Mouse (Mus musculus) liver, embryonic 11.5 days (tissue): ENCODE measurements at regions not wholly inside any gene's neighbourhood (a gene's known extent, or its start where the extent isn't known, plus 50 kb on each side); places are given as distances from the start of the nearest gene placed in this dataset.

Experiments
- ATAC-seq: fragments of 200-750 bp; cut with Nextera tagmentation; replicated peaks from 2 replicates; pipeline ENCODE4 v1.8.0; 2017; ENCODE audit warnings: moderate number of reproducible peaks, mild to moderate bottlenecking, moderate TSS enrichment, moderate library complexity; ENCODE audit not compliant: low FRiP score
- DNase-seq: peaks from one replicate; pipeline ENCODE4 v3.0.0-alpha.2; 2017; ENCODE audit warnings: low spot score
- H3K27ac ChIP-seq: fragments of 300-500 bp; sonication (generic); 2 replicates; pipeline ENCODE4 v1.5.1; 2014; ENCODE audit warnings: mild to moderate bottlenecking, low read depth, low read length, control low read depth
- H3K27me3 ChIP-seq: fragments of 300-500 bp; sonication (generic); replicated peaks from 2 replicates; pipeline ENCODE4 v1.6.1; 2014; ENCODE audit warnings: low read length, mixed read lengths; ENCODE audit not compliant: control insufficient read depth, insufficient read depth
- H3K36me3 ChIP-seq: fragments of 300-500 bp; sonication (generic); 2 replicates; pipeline ENCODE4 v1.6.1; 2014; ENCODE audit warnings: mild to moderate bottlenecking, low read length, moderate library complexity, mixed read lengths; ENCODE audit not compliant: control insufficient read depth, insufficient read depth
- H3K4me1 ChIP-seq: fragments of 300-500 bp; sonication (generic); replicated peaks from 2 replicates; pipeline ENCODE4 v1.6.1; 2014; ENCODE audit warnings: low read length, mixed read lengths; ENCODE audit not compliant: control insufficient read depth, insufficient read depth
- H3K4me2 ChIP-seq: fragments of 300-500 bp; sonication (generic); 2 replicates; pipeline ENCODE4 v1.6.1; 2014; ENCODE audit warnings: mild to moderate bottlenecking, control low read depth, moderate library complexity
- H3K4me3 ChIP-seq: fragments of 300-500 bp; sonication (generic); 2 replicates; pipeline ENCODE4 v1.5.1; 2014; ENCODE audit warnings: low read depth, low read length, control low read depth
- H3K9ac ChIP-seq: fragments of 300-500 bp; sonication (generic); 2 replicates; pipeline ENCODE4 v1.6.1; 2014; ENCODE audit warnings: low read depth, low read length, control low read depth
- H3K9me3 ChIP-seq: fragments of 300-500 bp; sonication (generic); 2 replicates; pipeline ENCODE4 v1.6.1; 2016; ENCODE audit warnings: low read length, inconsistent platforms, mixed read lengths; ENCODE audit not compliant: control insufficient read depth
- WGBS: fragments of 180-500 bp; shearing (Covaris S2); extraction: QIAGEN DNeasy Blood & Tissue Kit; methylation state at CpG from one replicate; pipeline ENCODE4 v1.1.7; 2014; 5-methylcytosine and 5-hydroxymethylcytosine counted together

DNA sequence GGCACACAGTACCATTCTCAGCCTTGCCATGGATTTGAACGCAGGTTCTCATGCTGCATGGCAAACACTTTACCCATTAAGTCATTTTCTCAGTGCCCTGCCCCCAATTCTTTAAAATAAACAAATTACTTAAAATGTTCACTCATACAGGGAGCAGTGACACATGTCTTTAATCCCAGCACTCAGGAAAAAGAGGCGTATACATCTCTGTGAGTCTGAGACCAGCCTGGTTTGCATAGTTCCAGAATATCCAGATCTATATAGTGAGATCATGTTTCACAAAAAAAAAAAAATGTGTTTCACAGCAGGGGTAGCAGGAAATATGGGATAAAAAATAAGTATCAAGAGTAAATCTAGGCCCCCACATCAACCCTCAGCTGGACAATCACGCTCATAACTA, 191.5 kb downstream of the Rps12 start:
- Histone ChIP-seq H3K27ac (no peak overlapping the region), H3K9ac (no peak overlapping the region), H3K4me1 (no peaks in the 10 kb centered on the region), H3K4me3 (no peak overlapping the region), H3K9me3 (no peaks in the 10 kb centered on the region), H3K27me3 (no peaks in the 10 kb centered on the region), H3K36me3 (no peaks in the 10 kb centered on the region), H3K4me2 (no peak overlapping the region)
- DNase-seq (no peak), ATAC-seq (no peak)
- WGBS, result 86% methylated on average over 3 of the region's 3 CpGs

DNA sequence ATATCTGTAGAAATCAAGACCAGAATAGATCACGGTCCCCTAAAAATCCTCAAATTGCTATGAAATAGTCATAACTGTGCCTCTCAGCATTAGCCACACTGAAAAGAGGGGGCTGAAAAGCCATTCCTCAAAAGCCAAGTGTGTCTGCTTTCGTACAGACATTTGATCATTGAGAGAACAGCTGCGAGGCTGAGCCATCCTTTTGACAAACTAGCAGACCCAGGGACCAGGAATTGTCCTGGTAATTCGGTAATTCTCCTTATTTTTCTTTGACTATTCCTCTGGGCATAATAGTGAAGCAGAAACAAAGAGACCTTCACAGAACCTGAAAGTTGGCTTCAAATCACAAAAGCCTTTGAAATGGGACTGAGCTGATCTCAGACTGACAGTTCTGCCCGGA, 206.8 kb downstream of the Rps12 start:
- no peaks in the 10 kb centered on the region for H3K4me1 ChIP-seq
- 79% methylated on average over 5 of the region's 5 CpGs for WGBS
- DNase-seq, result no peak
- no peak overlapping the region for H3K9ac ChIP-seq
- H3K4me3 ChIP-seq, result no peak overlapping the region
- no peak overlapping the region for H3K4me2 ChIP-seq
- H3K27ac ChIP-seq, result no peak overlapping the region
- ATAC-seq, result no peak
- no peaks in the 10 kb centered on the region for H3K36me3 ChIP-seq
- H3K27me3 ChIP-seq, result no peaks in the 10 kb centered on the region
- H3K9me3 ChIP-seq, result no peaks in the 10 kb centered on the region

DNA sequence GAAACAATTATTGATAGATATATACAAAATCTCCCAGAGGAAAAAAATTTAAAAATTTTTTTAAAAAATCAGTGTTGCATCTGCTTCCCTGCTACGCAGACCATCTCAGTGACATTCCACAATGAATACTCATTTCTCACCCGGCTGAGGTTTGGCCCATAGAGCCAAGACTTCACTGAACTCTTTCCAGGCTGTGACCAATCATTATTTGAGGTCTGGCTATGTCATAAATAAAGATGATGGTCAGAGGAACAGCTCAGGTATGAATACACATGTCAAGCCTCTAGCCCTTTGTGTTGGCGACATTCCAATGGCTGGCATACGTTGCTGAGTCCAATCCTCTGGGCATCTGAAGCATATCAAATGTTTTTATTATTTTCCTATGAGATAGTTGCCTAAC, 216.1 kb downstream of the Rps12 start:
- no peak for ATAC-seq
- Histone ChIP-seq H3K27me3 (no peaks in the 10 kb centered on the region), H3K4me2 (no peak overlapping the region), H3K4me1 (no peaks in the 10 kb centered on the region), H3K4me3 (no peak overlapping the region), H3K27ac (no peak overlapping the region), H3K36me3 (no peaks in the 10 kb centered on the region), H3K9ac (no peak overlapping the region), H3K9me3 (no peaks in the 10 kb centered on the region)
- DNase-seq, result no peak
- WGBS, result 76% methylated on average over 4 of the region's 4 CpGs

DNA sequence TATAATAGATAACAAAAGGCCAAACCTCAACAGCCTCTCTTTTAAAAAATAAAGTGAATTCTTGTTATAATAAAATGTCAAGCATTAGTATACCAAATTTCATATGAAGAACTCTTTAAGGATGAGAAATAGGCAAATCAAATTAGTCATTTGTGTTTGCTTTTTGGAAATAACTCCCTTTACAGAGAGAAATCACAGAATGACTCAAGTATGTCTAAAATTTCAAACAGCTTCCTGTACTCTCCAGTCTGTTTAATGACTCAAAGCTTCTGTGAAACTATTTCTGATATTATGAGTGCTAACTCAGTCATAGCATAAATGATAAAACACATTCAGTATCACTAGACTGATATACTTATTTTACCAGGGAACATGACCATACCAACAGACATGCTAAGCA, 217.7 kb downstream of the Rps12 start:
- Histone ChIP-seq H3K4me1 (no peaks in the 10 kb centered on the region), H3K9ac (no peak overlapping the region)
- no peak for ATAC-seq

DNA sequence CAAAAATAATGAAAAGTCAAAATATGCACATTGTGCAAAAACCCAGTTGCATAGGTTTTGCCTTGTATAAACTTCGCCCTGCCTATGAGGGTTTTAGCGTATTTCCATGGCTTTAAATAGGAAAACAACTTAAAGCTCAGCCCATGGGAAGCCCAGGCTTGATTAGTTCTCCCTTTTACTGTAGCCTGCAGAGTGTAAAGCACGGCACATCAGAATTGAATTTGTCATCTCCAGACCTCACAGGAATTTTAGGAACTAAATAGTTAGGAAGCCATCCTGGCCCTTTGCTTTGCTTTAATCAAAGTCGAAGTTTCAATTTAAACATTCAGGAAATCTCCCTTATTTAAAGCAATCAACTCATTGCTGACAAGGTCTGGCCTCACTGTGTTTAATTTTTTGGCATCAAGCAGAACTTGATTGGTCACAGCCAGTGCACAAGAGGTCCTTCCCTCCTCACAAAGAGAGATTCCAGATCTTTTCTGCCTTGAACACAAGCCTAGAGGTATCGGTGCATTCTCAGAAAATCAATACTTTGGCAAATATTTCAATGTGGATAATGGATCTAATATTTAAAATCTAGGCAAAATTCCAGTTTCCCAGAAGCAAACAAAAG, 211.8 kb upstream of the Eya4 start:
- H3K9me3 ChIP-seq, result no peaks in the 10 kb centered on the region
- WGBS, result 68% methylated on average over 5 of the region's 5 CpGs
- no peak overlapping the region for H3K9ac ChIP-seq
- no peaks in the 10 kb centered on the region for H3K36me3 ChIP-seq
- no peak overlapping the region for H3K27ac ChIP-seq
- DNase-seq, result no peak
- no peak for ATAC-seq
- H3K27me3 ChIP-seq, result no peaks in the 10 kb centered on the region
- H3K4me2 ChIP-seq, result no peak overlapping the region
- H3K4me1 ChIP-seq, result no peaks in the 10 kb centered on the region
- H3K4me3 ChIP-seq, result no peak overlapping the region

More for the DNA sequence above, 217.7 kb downstream of the Rps12 start:
- no peak overlapping the region for H3K4me2 ChIP-seq
- DNase-seq, result no peak
- no peaks in the 10 kb centered on the region for H3K27me3 ChIP-seq
- no peaks in the 10 kb centered on the region for H3K9me3 ChIP-seq
- H3K4me3 ChIP-seq, result no peak overlapping the region
- no peak overlapping the region for H3K27ac ChIP-seq
- H3K36me3 ChIP-seq, result no peaks in the 10 kb centered on the region

GRCm38 (mm10) chr10:23559980-23560658, 209.5 kb upstream of the Eya4 start:
- Histone ChIP-seq H3K9me3 (no peaks in the 10 kb centered on the region), H3K36me3 (no peaks in the 10 kb centered on the region), H3K4me3 (no peak overlapping the region), H3K27ac (no peak overlapping the region), H3K9ac (no peak overlapping the region), H3K4me1 (no peaks in the 10 kb centered on the region), H3K27me3 (no peaks in the 10 kb centered on the region), H3K4me2 (no peak overlapping the region)
- no peak for DNase-seq
- ATAC-seq, result no peak

GRCm38 (mm10) chr10:23557828-23558227, 207.2 kb upstream of the Eya4 start:
- no peak for DNase-seq
- no peak for ATAC-seq
- H3K9ac ChIP-seq, result no peak overlapping the region
- H3K27ac ChIP-seq, result no peak overlapping the region
- H3K4me2 ChIP-seq, result no peak overlapping the region
- no peak overlapping the region for H3K4me3 ChIP-seq
- no peaks in the 10 kb centered on the region for H3K27me3 ChIP-seq
- H3K36me3 ChIP-seq, result no peaks in the 10 kb centered on the region
- 63% methylated on average over 3 of the region's 3 CpGs for WGBS
- no peaks in the 10 kb centered on the region for H3K4me1 ChIP-seq
- H3K9me3 ChIP-seq, result no peaks in the 10 kb centered on the region

- Histone ChIP-seq H3K9me3 (no peaks in the 10 kb centered on the region), H3K9ac (no peak overlapping the region)
- 49% methylated on average over 3 of the region's 3 CpGs for WGBS
These were observed 198.6 kb upstream of the Eya4 start for GRCm38 (mm10) chr10:23549207-23549606.

DNA sequence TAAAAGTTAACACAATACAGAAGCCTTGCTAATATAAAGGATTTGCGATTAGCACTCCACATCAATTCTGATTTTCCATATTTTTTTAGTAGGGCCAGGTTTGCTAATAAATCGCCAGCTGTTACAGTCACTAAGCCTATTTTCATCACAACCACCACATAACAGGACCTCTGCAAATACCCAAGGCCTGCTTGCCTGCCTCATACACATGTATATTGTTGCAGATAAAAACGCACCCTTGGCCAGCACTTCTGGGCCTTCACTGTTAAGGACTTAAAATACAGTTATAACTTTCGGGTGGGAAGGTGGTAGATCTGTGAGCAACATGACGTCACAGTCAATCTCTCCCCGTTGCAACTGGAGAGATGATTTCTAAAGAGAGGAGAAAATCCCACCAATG, 197.7 kb upstream of the Eya4 start:
- H3K9ac ChIP-seq, result no peak overlapping the region
- no peak overlapping the region for H3K4me3 ChIP-seq
- no peak overlapping the region for H3K4me2 ChIP-seq
- H3K4me1 ChIP-seq, result no peaks in the 10 kb centered on the region
- no peak for DNase-seq
- 87% methylated on average over 6 of the region's 6 CpGs for WGBS
- no peak overlapping the region for H3K27ac ChIP-seq
- no peaks in the 10 kb centered on the region for H3K27me3 ChIP-seq
- no peaks in the 10 kb centered on the region for H3K36me3 ChIP-seq
- ATAC-seq, result no peak
- no peaks in the 10 kb centered on the region for H3K9me3 ChIP-seq

More at GRCm38 (mm10) chr10:23549207-23549606, 198.6 kb upstream of the Eya4 start:
- Histone ChIP-seq H3K27ac (no peak overlapping the region), H3K4me1 (no peaks in the 10 kb centered on the region), H3K36me3 (no peaks in the 10 kb centered on the region), H3K4me2 (no peak overlapping the region), H3K27me3 (no peaks in the 10 kb centered on the region), H3K4me3 (no peak overlapping the region)
- no peak for ATAC-seq
- DNase-seq, result no peak
